Mouse (Mus musculus) lung, adult 10 weeks (tissue): Measurements from ENCODE around the gene Ptprs. TPM values are rescaled to one million over a fixed set of nuclear protein-coding genes. Genes with fewer than 3 reads are reported as not detected.

Experiments used
- polyA plus RNA-seq: library from polyadenylated mRNA; stranded (reverse); fragments of 350-450 nt; fragmentation: Illumina TruSeq; extraction: RNeasy Lipid Tissue Mini Kit (QIAGEN cat#74804); gene quantifications from one replicate; pipeline ENCODE4 v1.2.3, GENCODE M21; 2014; ENCODE audit warnings: low read depth, low replicate concordance; ENCODE audit not compliant: insufficient read depth

The Ptprs gene
- polyA plus RNA-seq, result 10.7 TPM

DNA sequence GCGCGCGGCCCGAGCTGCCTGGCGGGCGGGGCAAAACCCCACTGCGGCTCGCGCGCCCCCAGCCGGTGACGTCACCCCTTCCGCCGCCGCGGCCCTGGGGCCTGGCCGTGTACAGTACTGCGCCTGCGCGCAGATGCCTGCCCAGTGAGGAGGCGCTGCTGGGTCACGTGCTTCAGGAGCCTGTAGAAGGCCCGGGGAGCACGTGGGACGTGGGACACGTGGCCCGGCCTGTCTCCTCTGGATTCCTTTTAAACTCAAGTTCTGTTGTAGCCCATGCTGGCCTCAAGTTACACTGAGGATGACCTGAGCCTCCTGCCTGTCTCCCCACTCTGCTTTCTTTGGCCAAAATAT, at the start of gene Ptprs:
TSS of gene Ptprs (minus strand) at position 82 of the 351 bp plus-strand sequence.

GRCm38 (mm10) chr17:56512310-56512709, 36.0 kb upstream of the Ptprs start, which contains the start of gene Znrf4:
Gene Znrf4, minus strand, starts transcription at chr17:56512431.

Other genes starting within 250 kb of the Ptprs start
- gene Fem1a, start 219.7 kb downstream of the Ptprs start, polyA plus RNA-seq, result 9.4 TPM
- 6.8 TPM for gene Ticam1, start 199.7 kb downstream of the Ptprs start, polyA plus RNA-seq
- 22.8 TPM for gene Plin3, start 183.6 kb downstream of the Ptprs start, polyA plus RNA-seq
- gene Arrdc5, start 176.2 kb downstream of the Ptprs start, polyA plus RNA-seq, result not detected
- 1.3 TPM for gene Uhrf1, start 173.2 kb downstream of the Ptprs start, polyA plus RNA-seq
- 10.1 TPM for gene Kdm4b, start 150.4 kb downstream of the Ptprs start, polyA plus RNA-seq
- not detected for gene Znrf4, start 35.9 kb upstream of the Ptprs start, polyA plus RNA-seq
- gene Gm20219, start 77.9 kb upstream of the Ptprs start, polyA plus RNA-seq, result 3.3 TPM
- 37.8 TPM for gene Safb2, start 108.1 kb upstream of the Ptprs start, polyA plus RNA-seq
- 55.7 TPM for gene Safb, start 108.3 kb upstream of the Ptprs start, polyA plus RNA-seq
- 148 TPM for gene 2410015M20Rik, start 133.3 kb upstream of the Ptprs start, polyA plus RNA-seq
- gene Rpl36, start 136.9 kb upstream of the Ptprs start, polyA plus RNA-seq, result 1,805 TPM
- gene Lonp1, start 150.4 kb upstream of the Ptprs start, polyA plus RNA-seq, result 24.9 TPM
- 0.23 TPM for gene Catsperd, start 151.7 kb upstream of the Ptprs start, polyA plus RNA-seq
- gene Ranbp3, start 196.8 kb upstream of the Ptprs start, polyA plus RNA-seq, result 35.0 TPM
- gene Ndufa11, start 241.3 kb upstream of the Ptprs start, polyA plus RNA-seq, result 261 TPM
- 19.7 TPM for gene Vmac, start 241.5 kb upstream of the Ptprs start, polyA plus RNA-seq